Mouse (Mus musculus) adipocyte (in vitro differentiated cells): ENCODE results near the gene Tmem209.
A peak's percentile ranks its signal among the peaks of the same experiment; 100 is the strongest.

Experiments used
- DNase-seq: peaks from one replicate; pipeline ENCODE4 v3.0.0-alpha.2; 2016; ENCODE audit warnings: low spot score

The Tmem209 gene

GRCm38 (mm10) chr6:30461755-30462344 lies 47.7 kb downstream of the Tmem209 start:
- no peak for DNase-seq

DNA sequence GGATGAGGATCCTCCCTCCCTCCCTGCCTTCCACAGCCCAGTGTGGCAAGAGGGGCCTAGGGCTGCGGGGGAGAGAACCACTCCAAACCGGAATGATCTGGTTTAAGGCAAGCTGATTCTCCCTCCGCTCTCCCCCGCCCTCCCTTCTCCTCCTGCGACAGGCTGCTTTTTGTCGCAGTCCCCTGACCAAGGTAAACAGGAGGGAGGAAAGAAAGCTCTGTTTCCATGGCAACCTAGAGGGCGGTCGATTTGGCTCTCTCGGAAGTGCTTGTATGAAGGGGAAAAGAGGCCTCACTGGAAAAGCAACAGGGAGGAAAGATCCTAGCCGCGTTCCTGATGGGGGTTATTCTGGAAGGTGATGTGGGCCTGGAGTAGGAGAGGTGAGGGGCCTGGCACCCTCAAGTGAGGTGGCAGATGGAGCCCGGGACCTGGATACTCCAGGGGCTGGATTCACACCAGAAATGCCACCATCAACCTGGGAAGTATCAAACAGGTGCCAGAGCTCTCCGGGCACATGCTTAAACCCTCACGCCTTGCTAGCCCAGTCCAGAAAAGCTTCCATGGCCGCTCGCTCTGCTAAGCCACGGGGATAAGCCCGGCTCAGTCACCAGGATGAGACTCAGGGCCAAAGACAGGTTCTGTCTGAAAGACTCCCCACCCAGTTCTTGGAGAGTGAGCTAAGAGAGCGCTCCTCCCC lies 48.7 kb downstream of the Tmem209 start:
- DNase-seq = no peak

DNA sequence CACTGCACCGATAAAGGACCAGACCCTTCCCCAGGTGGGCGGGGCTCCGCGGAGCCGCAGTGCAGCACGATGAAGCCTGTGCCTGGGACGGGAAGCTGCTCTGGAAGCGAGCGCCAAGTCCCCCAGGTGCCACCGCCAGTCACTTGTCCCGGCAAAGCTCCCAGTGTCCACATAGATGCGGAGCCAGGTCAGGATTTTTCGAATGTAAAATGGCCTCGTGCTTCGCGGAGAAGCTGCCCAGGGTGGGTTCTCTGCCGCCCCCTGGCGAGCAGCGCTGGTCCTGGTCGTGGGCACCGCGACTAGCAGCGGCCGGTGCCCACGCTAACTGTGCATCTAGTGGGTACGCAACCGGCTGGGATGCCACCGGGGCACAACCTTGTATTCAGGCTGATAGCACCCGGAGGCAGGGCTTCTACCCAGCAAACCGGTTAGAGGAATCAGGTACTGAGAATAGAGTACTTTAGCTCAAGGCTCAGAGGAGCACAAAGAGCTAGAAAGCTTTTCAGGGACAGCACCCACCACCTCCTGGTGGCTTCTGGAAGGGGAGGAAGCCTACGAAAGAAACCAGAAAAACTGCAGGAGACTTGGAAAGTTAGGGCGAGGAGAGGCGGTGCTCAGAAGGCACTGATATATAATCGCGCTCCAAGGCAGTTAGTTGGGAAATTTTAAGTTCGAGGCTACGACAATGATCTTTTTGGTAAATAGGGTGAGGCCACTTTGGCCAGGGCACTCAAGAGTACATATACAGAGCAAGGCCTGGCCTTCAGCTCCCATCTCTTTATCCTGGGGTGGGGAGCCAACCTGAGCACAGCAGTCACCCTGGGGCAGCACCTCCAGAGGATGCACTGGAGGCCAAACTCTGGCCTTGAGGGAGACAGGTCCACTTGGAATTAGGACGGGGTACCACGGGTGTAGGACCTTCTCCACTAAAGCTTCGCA lies 49.5 kb downstream of the Tmem209 start:
- no peak for DNase-seq

GRCm38 (mm10) chr6:30459056-30459747 lies 50.4 kb downstream of the Tmem209 start:
- DNase-seq = no peak

GRCm38 (mm10) chr6:30458626-30459025 lies 51.0 kb downstream of the Tmem209 start:
- DNase-seq = no peak

GRCm38 (mm10) chr6:30456991-30457390 lies 52.6 kb downstream of the Tmem209 start:
- no peak for DNase-seq

DNA sequence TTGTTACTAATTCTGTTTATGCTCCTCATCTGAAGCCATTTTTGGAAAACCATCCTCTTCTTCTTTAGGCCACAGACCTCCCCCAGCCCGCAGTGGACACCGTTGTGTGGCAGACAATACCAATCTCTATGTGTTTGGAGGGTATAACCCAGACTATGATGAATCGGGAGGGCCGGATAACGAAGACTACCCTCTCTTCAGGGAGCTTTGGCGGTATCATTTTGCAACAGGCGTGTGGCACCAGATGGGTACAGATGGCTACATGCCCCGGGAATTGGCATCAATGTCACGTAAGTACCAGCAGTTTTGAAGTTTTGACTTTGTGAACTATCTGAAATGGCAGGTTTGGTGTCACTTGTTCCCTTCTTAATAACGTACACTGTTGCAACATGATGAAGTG lies 70.0 kb downstream of the Tmem209 start:
- no peak for DNase-seq

DNA sequence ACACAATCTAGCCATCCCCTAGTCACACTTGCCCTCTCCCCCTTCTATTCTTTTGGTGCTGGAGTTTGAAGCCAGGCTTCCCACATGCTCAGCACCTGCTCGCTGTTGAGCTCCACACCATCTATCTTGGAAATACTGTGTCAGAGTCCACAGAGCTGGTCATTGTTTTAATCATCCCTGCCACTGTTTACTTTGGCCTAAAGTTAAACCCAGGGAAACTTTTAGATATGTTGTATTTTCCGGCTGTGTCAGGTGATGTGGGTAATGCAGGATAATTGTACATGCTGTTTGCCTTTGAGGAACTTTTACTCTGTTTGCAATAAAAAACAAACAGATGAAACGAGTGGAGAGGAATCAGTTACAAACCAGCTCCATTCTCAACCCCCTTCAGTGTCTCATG lies 72.5 kb downstream of the Tmem209 start:
- no peak for DNase-seq

- no peak for DNase-seq
Observed at GRCm38 (mm10) chr6:30436476-30436875, 73.1 kb downstream of the Tmem209 start.

DNA sequence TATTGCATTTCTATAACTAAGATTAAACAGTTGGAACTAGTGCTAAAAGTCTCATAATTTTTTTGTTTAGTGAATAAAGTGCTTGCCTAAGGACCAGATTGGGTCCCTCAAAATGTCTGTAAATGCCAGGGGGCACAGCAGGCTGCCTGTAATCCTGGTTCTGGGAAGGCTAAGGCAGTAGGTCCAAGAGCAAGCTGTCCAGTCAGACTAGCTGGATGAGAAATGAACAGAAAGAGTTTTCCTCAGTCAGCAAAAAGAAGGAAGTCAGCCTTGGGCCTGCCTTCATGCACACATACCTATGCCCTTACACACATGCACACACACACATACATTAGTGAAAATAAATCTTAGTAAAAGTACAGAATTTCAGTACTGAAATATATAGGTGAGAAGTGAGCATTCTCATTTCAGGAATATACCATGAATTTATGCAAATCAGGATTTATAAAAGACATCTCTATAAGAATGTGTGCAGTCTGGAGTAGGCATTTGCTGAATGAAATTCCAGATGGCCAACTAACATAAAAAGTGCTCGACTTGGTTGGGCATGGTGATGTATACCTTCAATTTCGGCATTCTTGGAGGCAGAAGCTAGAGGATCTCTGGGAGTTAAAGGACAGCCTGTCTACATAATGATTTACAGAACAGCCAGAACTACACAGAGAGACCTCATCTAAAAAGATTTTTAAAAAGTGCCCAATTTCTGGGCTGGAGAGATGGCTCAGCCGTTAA lies 77.0 kb downstream of the Tmem209 start:
- DNase-seq = peak; percentile 61
